Mouse (Mus musculus) frontal cortex, postnatal 25 days (tissue): ENCODE data around the gene Slc6a14.

ENCODE experiments used
- DNase-seq, 2 experiments: peaks; one replicate each; pipeline ENCODE4 v3.0.0; 2022; ENCODE audit warnings: low spot score in 2 of 2

The Slc6a14 gene

GRCm38 (mm10) chrX:21714829-21715228 is at the start of gene Slc6a14:
Gene Slc6a14, plus strand, starts transcription at chrX:21714896.
- no peak for DNase-seq

- DNase-seq, result no peak
Measured at GRCm38 (mm10) chrX:21670896-21671295, 43.8 kb upstream of the Slc6a14 start.

- no peak for DNase-seq
Measured at GRCm38 (mm10) chrX:21695220-21695619, 19.5 kb upstream of the Slc6a14 start.

DNA sequence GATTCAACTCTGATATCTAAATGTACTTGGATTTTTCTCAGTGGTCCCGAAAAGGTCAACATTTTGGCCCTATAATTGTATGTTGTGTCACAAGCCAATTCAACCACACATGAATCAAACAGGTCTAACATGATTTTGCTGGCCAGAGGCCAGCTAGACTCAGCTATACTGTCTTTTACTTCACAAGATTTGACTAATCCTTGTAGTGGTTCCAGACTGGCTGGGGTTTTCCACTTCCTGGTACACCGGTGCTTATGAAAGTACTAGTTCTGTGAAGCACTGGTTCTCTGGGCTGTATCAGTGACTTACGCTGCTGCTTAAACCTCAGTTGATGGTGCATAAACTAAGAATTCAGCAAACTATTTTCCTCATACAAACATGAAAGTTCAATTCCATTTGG is 19.0 kb upstream of the Slc6a14 start:
- no peak for DNase-seq

DNA sequence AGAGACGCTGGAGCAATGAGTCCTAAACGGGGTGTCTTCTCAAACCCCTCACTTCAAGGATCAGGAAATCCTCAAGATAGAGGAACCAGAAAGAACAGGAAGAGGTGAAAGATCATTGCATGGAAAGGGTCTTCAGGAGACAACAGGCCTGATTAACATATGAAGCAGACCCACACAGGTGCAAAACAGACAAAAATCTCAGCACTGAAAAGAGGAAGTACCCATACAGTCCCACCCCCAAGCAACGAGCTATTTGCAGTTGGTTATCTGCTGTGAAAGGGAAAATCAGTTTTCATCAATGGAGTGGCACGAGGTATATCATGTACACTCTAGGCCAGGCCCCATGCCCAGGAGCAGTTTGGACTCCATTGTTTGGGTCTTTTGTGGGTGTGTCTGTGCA is 13.1 kb upstream of the Slc6a14 start:
- DNase-seq, result no peak

- DNase-seq, result no peak
Measured at GRCm38 (mm10) chrX:21704470-21704869, 10.2 kb upstream of the Slc6a14 start.

DNA sequence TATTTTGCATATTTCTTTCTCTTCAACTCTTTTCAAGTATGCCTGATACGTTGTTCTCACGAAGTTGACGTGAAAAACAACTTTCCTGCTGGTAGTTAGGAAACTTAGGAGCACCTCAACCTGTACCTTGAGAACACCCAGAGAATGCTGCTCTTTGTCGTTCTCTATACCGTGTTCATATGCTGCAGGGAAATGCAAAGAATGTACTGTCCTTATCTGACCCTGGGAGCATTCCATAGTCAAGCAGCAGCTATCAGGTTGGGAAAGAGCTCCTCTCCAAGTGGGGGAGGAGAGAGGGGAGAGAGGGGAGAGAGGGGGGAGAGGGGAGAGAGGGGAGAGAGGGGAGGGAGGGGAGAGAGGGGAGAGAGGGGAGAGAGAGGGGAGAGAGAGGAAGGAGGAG is 597 bp downstream of the Slc6a14 start:
- DNase-seq, result no peak

DNA sequence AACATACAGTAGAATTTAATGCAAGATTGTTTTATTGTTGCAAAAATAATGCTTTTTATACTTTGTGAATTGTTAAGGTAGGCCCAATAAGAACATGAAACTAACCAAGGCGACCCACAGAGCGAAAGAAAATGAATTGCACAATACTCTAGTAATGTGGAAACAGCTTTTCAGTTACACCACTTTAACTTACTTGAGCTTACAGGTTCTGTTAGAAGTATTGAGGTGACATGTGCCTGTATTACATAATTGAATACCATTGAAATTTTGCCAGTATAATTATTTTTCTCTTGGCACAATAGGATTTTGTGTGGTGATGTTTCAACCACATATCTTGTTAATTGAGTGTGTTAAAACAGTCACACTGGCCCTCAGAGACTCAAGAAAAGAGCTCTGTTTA is 2.2 kb downstream of the Slc6a14 start:
- no peak for DNase-seq

GRCm38 (mm10) chrX:21744997-21745396 is 30.3 kb downstream of the Slc6a14 start, which contains the start of gene Gm28269:
Gene Gm28269, minus strand, starts transcription at chrX:21745097.
- no peak for DNase-seq
